Mouse (Mus musculus) MEL (cell line): ENCODE data around the gene Mfsd8.

ENCODE experiments used
- CHD1 ChIP-seq: IDR thresholded peaks from 2 replicates; pipeline ENCODE4 v1.6.1; 2012; ENCODE audit warnings: low read depth, mild to moderate bottlenecking, inconsistent platforms, low read length, improper control_type of control experiment
- CTCF ChIP-seq, 3 experiments: IDR thresholded peaks in 2 of 3; conservative IDR thresholded peaks in 1 of 3; 2 replicates each; pipeline ENCODE4 v1.5.1; 2011 to 2012; ENCODE audit warnings: low read length in 3 of 3, low read depth in 2 of 3, mild to moderate bottlenecking in 2 of 3, improper control_type of control experiment in 1 of 3, inconsistent platforms in 1 of 3, mixed read lengths in 1 of 3, moderate library complexity in 1 of 3; ENCODE audit not compliant: control insufficient read depth in 1 of 3, insufficient read depth in 1 of 3, poor library complexity in 1 of 3, severe bottlenecking in 1 of 3
- EP300 ChIP-seq, 2 experiments: IDR thresholded peaks; 2 replicates each; pipeline ENCODE4 v1.6.1; 2011; ENCODE audit warnings: improper control_type of control experiment in 2 of 2, low read length in 2 of 2, low read depth in 1 of 2, mild to moderate bottlenecking in 1 of 2
- ETS1 ChIP-seq: IDR thresholded peaks from 2 replicates; pipeline ENCODE4 v1.6.1; 2012; ENCODE audit warnings: low read depth, mild to moderate bottlenecking, inconsistent platforms, low read length, improper control_type of control experiment, moderate library complexity
- GATA1 ChIP-seq: IDR thresholded peaks from 2 replicates; pipeline ENCODE4 v1.6.1; 2011; ENCODE audit warnings: low read depth, low read length, improper control_type of control experiment
- HCFC1 ChIP-seq: IDR thresholded peaks from 2 replicates; pipeline ENCODE4 v1.6.1; 2012; ENCODE audit warnings: low read depth, mild to moderate bottlenecking, inconsistent platforms, low read length, improper control_type of control experiment, moderate library complexity
- MXI1 ChIP-seq: IDR thresholded peaks from 2 replicates; pipeline ENCODE4 v1.6.1; 2011; ENCODE audit warnings: mild to moderate bottlenecking, low read depth, low read length, improper control_type of control experiment
- NELFE ChIP-seq: IDR thresholded peaks from 2 replicates; pipeline ENCODE4 v1.6.1; 2011; ENCODE audit warnings: low read depth, low read length, improper control_type of control experiment
- POLR2A ChIP-seq, 2 experiments: IDR thresholded peaks; 2 replicates each; pipeline ENCODE4 v1.6.1; 2011 to 2012; ENCODE audit warnings: low read length in 2 of 2, mild to moderate bottlenecking in 2 of 2, control low read depth in 1 of 2, improper control_type of control experiment in 1 of 2, low read depth in 1 of 2, moderate library complexity in 1 of 2; ENCODE audit not compliant: control insufficient read depth in 1 of 2, insufficient read depth in 1 of 2, poor library complexity in 1 of 2
- RAD21 ChIP-seq: IDR thresholded peaks from 2 replicates; pipeline ENCODE4 v1.6.1; 2011; ENCODE audit warnings: mild to moderate bottlenecking, low read depth, low read length, improper control_type of control experiment
- SMC3 ChIP-seq: IDR thresholded peaks from 2 replicates; pipeline ENCODE4 v1.6.1; 2011; ENCODE audit warnings: low read depth, low read length, improper control_type of control experiment
- TAL1 ChIP-seq: IDR thresholded peaks from 2 replicates; pipeline ENCODE4 v1.6.1; 2012; ENCODE audit warnings: mild to moderate bottlenecking, inconsistent platforms, low read length, moderate library complexity, mixed read lengths
- ZC3H11A ChIP-seq: IDR thresholded peaks from 2 replicates; pipeline ENCODE4 v1.6.1; 2012; ENCODE audit warnings: low read depth, mild to moderate bottlenecking, inconsistent platforms, low read length, improper control_type of control experiment

GRCm38 (mm10) chr3:40799530-40800372, 46.9 kb downstream of the Mfsd8 start, which contains the start of gene Plk4:
- TF ChIP-seq HCFC1 = peak; percentile 82
- TF ChIP-seq NELFE = peak; percentile 86
- TF ChIP-seq EP300 (IDR thresholded peaks at IDR 0.05; ENCODE audit: low read depth in 1 of 2, low read length in 2 of 2) = no peak
- no peak for TF ChIP-seq RAD21
- peak; percentile 83 to 90; a peak in 3 of 4 replicates for TF ChIP-seq POLR2A (IDR thresholded peaks at IDR 0.05; ENCODE audit: control insufficient read depth in 1 of 2, insufficient read depth in 1 of 2, low read depth in 1 of 2, low read length in 2 of 2, poor library complexity in 1 of 2)
- no peak for TF ChIP-seq ZC3H11A
- TF ChIP-seq CHD1 = peak; percentile 78; the same call in 1 of the 2 replicates
- no peak for TF ChIP-seq TAL1
- TF ChIP-seq CTCF (IDR thresholded peaks at IDR 0.05 in 2 of 3, conservative IDR thresholded peaks at IDR 0.05 in 1 of 3; ENCODE audit: control insufficient read depth in 1 of 3, insufficient read depth in 1 of 3, low read depth in 2 of 3, low read length in 3 of 3, poor library complexity in 1 of 3, severe bottlenecking in 1 of 3) = no peak
- no peak for TF ChIP-seq SMC3
- no peak for TF ChIP-seq GATA1
- TF ChIP-seq MXI1 = peak; percentile 69
- no peak for TF ChIP-seq ETS1
